Mouse (Mus musculus) heart, embryonic 10.5 days (tissue): ENCODE measurements around the gene Grik2. TPM values are rescaled to one million over a fixed set of nuclear protein-coding genes. Genes with fewer than 3 reads are reported as not detected.

Experiments used
- DNase-seq: peaks from one replicate; pipeline ENCODE4 v3.0.0-alpha.2; 2017; ENCODE audit warnings: low spot score
- H3K27ac ChIP-seq: fragments of 300-500 bp; sonication (generic); 2 replicates; pipeline ENCODE4 v1.5.1; 2016; ENCODE audit warnings: mild to moderate bottlenecking
- H3K27me3 ChIP-seq: fragments of 300-500 bp; sonication (generic); 2 replicates; pipeline ENCODE4 v1.6.1; 2016; ENCODE audit warnings: mild to moderate bottlenecking; ENCODE audit not compliant: poor library complexity, insufficient read depth, severe bottlenecking
- H3K36me3 ChIP-seq: fragments of 300-500 bp; sonication (generic); 2 replicates; pipeline ENCODE4 v1.6.1; 2016; ENCODE audit warnings: mild to moderate bottlenecking, moderate library complexity
- H3K4me1 ChIP-seq: fragments of 300-500 bp; sonication (generic); 2 replicates; pipeline ENCODE4 v1.6.1; 2016; ENCODE audit warnings: mild to moderate bottlenecking
- H3K4me3 ChIP-seq: fragments of 300-500 bp; sonication (generic); 2 replicates; pipeline ENCODE4 v1.5.1; 2016; ENCODE audit warnings: mild to moderate bottlenecking, moderate library complexity
- H3K9me3 ChIP-seq: fragments of 300-500 bp; sonication (generic); 2 replicates; pipeline ENCODE4 v1.6.1; 2016; ENCODE audit warnings: mild to moderate bottlenecking, moderate library complexity
- WGBS: fragments of 180-500 bp; shearing (Covaris S2); methylation state at CpG from one replicate; pipeline ENCODE4 v1.1.7; 2016; 5-methylcytosine and 5-hydroxymethylcytosine counted together
- polyA plus RNA-seq: library from polyadenylated mRNA; unstranded; fragments of >200 nt; fragmentation: Nextera tagmentation; extraction: Ambion mirVana; gene quantifications from 2 replicates; pipeline ENCODE4 v1.2.1, GENCODE M21; 2016

The Grik2 gene
- polyA plus RNA-seq, 1 experiment from 2014 or later, result 1.3 TPM

- DNase-seq, result no peak
- Histone ChIP-seq H3K27me3 (no peaks in the 10 kb centered on the region), H3K4me1 (no peaks in the 10 kb centered on the region), H3K36me3 (no peaks in the 10 kb centered on the region), H3K27ac (no peak overlapping the region), H3K9me3 (no peaks in the 10 kb centered on the region), H3K4me3 (no peak overlapping the region)
- 72% methylated on average over 2 of the region's 2 CpGs for WGBS
Observed at GRCm38 (mm10) chr10:49597652-49598051, 190.9 kb downstream of the Grik2 start.

- DNase-seq, result no peak
- H3K9me3 ChIP-seq, result no peaks in the 10 kb centered on the region
- H3K27ac ChIP-seq, result no peak overlapping the region
- WGBS, result 78% methylated on average over 7 of the region's 7 CpGs
- no peaks in the 10 kb centered on the region for H3K27me3 ChIP-seq
- H3K4me3 ChIP-seq, result no peak overlapping the region
- no peaks in the 10 kb centered on the region for H3K36me3 ChIP-seq
- H3K4me1 ChIP-seq, result no peaks in the 10 kb centered on the region
Observed at GRCm38 (mm10) chr10:49573514-49573913, 215.1 kb downstream of the Grik2 start.

GRCm38 (mm10) chr10:49559872-49560407, 228.6 kb downstream of the Grik2 start:
- WGBS, result 75% methylated on average over 1 of the region's 1 CpGs
- no peaks in the 10 kb centered on the region for H3K27me3 ChIP-seq
- DNase-seq, result no peak
- no peak overlapping the region for H3K4me3 ChIP-seq
- no peaks in the 10 kb centered on the region for H3K9me3 ChIP-seq
- no peaks in the 10 kb centered on the region for H3K4me1 ChIP-seq
- H3K27ac ChIP-seq, result no peak overlapping the region
- no peaks in the 10 kb centered on the region for H3K36me3 ChIP-seq

- H3K27ac ChIP-seq, result no peak overlapping the region
- no peak overlapping the region for H3K4me3 ChIP-seq
- no peaks in the 10 kb centered on the region for H3K4me1 ChIP-seq
- WGBS, result 69% methylated on average over 1 of the region's 1 CpGs
- H3K9me3 ChIP-seq, result no peaks in the 10 kb centered on the region
- DNase-seq, result no peak
- H3K36me3 ChIP-seq, result no peaks in the 10 kb centered on the region
- no peaks in the 10 kb centered on the region for H3K27me3 ChIP-seq
Observed at GRCm38 (mm10) chr10:49542249-49542648, 246.3 kb downstream of the Grik2 start.

- H3K4me3 ChIP-seq, result no peak overlapping the region
- no peak for DNase-seq
- no peaks in the 10 kb centered on the region for H3K27me3 ChIP-seq
- H3K9me3 ChIP-seq, result no peaks in the 10 kb centered on the region
- 95% methylated on average over 1 of the region's 1 CpGs for whole genome bisulfite sequencing
- no peaks in the 10 kb centered on the region for H3K4me1 ChIP-seq
- H3K27ac ChIP-seq, result no peak overlapping the region
- H3K36me3 ChIP-seq, result no peaks in the 10 kb centered on the region
Observed at GRCm38 (mm10) chr10:49519752-49520151, 268.8 kb downstream of the Grik2 start.

GRCm38 (mm10) chr10:49500628-49501027, 287.9 kb downstream of the Grik2 start:
- H3K36me3 ChIP-seq, result no peaks in the 10 kb centered on the region
- no peak for DNase-seq
- H3K4me3 ChIP-seq, result no peak overlapping the region
- no peaks in the 10 kb centered on the region for H3K9me3 ChIP-seq
- H3K27ac ChIP-seq, result no peak overlapping the region
- no peaks in the 10 kb centered on the region for H3K27me3 ChIP-seq
- whole genome bisulfite sequencing, result 54% methylated on average over 1 of the region's 1 CpGs
- H3K4me1 ChIP-seq, result no peaks in the 10 kb centered on the region

- no peaks in the 10 kb centered on the region for H3K9me3 ChIP-seq
- WGBS, result 74% methylated on average over 1 of the region's 1 CpGs
- no peak overlapping the region for H3K27ac ChIP-seq
- DNase-seq, result no peak
- H3K4me1 ChIP-seq, result no peaks in the 10 kb centered on the region
- no peaks in the 10 kb centered on the region for H3K27me3 ChIP-seq
- no peak overlapping the region for H3K4me3 ChIP-seq
- H3K36me3 ChIP-seq, result no peaks in the 10 kb centered on the region
Observed at GRCm38 (mm10) chr10:49497302-49497701, 291.3 kb downstream of the Grik2 start.

- WGBS, result 72% methylated on average over 4 of the region's 4 CpGs
- H3K36me3 ChIP-seq, result no peaks in the 10 kb centered on the region
- H3K4me3 ChIP-seq, result no peak overlapping the region
- H3K4me1 ChIP-seq, result no peaks in the 10 kb centered on the region
- no peak overlapping the region for H3K27ac ChIP-seq
- no peaks in the 10 kb centered on the region for H3K9me3 ChIP-seq
- no peaks in the 10 kb centered on the region for H3K27me3 ChIP-seq
- no peak for DNase-seq
Observed at GRCm38 (mm10) chr10:49481439-49481838, 307.1 kb downstream of the Grik2 start.

GRCm38 (mm10) chr10:49480085-49480749, 308.3 kb downstream of the Grik2 start:
- DNase-seq, result no peak
- H3K4me3 ChIP-seq, result no peak overlapping the region
- 74% methylated on average over 5 of the region's 5 CpGs for WGBS
- H3K4me1 ChIP-seq, result no peaks in the 10 kb centered on the region
- H3K9me3 ChIP-seq, result no peaks in the 10 kb centered on the region
- no peak overlapping the region for H3K27ac ChIP-seq
- H3K36me3 ChIP-seq, result no peaks in the 10 kb centered on the region
- H3K27me3 ChIP-seq, result no peaks in the 10 kb centered on the region

GRCm38 (mm10) chr10:49473613-49474012, 315.0 kb downstream of the Grik2 start:
- Histone ChIP-seq H3K27me3 (no peaks in the 10 kb centered on the region), H3K9me3 (no peaks in the 10 kb centered on the region), H3K36me3 (no peaks in the 10 kb centered on the region), H3K4me3 (no peak overlapping the region), H3K4me1 (no peaks in the 10 kb centered on the region), H3K27ac (no peak overlapping the region)
- DNase-seq, result no peak

- WGBS, result 87% methylated on average over 2 of the region's 2 CpGs
- DNase-seq, result no peak
- Histone ChIP-seq H3K27ac (no peak overlapping the region), H3K4me1 (no peaks in the 10 kb centered on the region), H3K36me3 (no peaks in the 10 kb centered on the region), H3K4me3 (no peak overlapping the region), H3K27me3 (no peaks in the 10 kb centered on the region), H3K9me3 (no peaks in the 10 kb centered on the region)
Observed at GRCm38 (mm10) chr10:49456791-49457190, 331.8 kb downstream of the Grik2 start.

- H3K4me1 ChIP-seq, result no peaks in the 10 kb centered on the region
- H3K4me3 ChIP-seq, result no peak overlapping the region
Observed at GRCm38 (mm10) chr10:49453535-49453934, 335.0 kb downstream of the Grik2 start.

GRCm38 (mm10) chr10:49441369-49441768, 347.2 kb downstream of the Grik2 start:
- no peak for DNase-seq
- no peaks in the 10 kb centered on the region for H3K36me3 ChIP-seq
- H3K4me1 ChIP-seq, result no peaks in the 10 kb centered on the region
- 86% methylated on average over 1 of the region's 1 CpGs for WGBS
- no peaks in the 10 kb centered on the region for H3K27me3 ChIP-seq
- no peaks in the 10 kb centered on the region for H3K9me3 ChIP-seq
- no peak overlapping the region for H3K4me3 ChIP-seq
- no peak overlapping the region for H3K27ac ChIP-seq

More at GRCm38 (mm10) chr10:49453535-49453934, 335.0 kb downstream of the Grik2 start:
- Histone ChIP-seq H3K36me3 (no peaks in the 10 kb centered on the region), H3K9me3 (no peaks in the 10 kb centered on the region), H3K27ac (no peak overlapping the region), H3K27me3 (no peaks in the 10 kb centered on the region)
- DNase-seq, result no peak

- Histone ChIP-seq H3K9me3 (no peaks in the 10 kb centered on the region), H3K27ac (no peak overlapping the region), H3K36me3 (no peaks in the 10 kb centered on the region), H3K4me1 (no peaks in the 10 kb centered on the region), H3K27me3 (no peaks in the 10 kb centered on the region), H3K4me3 (no peak overlapping the region)
- DNase-seq, result no peak
- WGBS, result 62% methylated on average over 2 of the region's 2 CpGs
Observed at GRCm38 (mm10) chr10:49437057-49437456, 351.5 kb downstream of the Grik2 start.
